Mouse (Mus musculus) B cell, adult 2 months (primary cell): ENCODE results near the gene Otub1.

ENCODE experiments used
- DNase-seq, 2 experiments: peaks; one replicate each; pipeline ENCODE4 v3.0.0; 2022

Otub1 gene

DNA sequence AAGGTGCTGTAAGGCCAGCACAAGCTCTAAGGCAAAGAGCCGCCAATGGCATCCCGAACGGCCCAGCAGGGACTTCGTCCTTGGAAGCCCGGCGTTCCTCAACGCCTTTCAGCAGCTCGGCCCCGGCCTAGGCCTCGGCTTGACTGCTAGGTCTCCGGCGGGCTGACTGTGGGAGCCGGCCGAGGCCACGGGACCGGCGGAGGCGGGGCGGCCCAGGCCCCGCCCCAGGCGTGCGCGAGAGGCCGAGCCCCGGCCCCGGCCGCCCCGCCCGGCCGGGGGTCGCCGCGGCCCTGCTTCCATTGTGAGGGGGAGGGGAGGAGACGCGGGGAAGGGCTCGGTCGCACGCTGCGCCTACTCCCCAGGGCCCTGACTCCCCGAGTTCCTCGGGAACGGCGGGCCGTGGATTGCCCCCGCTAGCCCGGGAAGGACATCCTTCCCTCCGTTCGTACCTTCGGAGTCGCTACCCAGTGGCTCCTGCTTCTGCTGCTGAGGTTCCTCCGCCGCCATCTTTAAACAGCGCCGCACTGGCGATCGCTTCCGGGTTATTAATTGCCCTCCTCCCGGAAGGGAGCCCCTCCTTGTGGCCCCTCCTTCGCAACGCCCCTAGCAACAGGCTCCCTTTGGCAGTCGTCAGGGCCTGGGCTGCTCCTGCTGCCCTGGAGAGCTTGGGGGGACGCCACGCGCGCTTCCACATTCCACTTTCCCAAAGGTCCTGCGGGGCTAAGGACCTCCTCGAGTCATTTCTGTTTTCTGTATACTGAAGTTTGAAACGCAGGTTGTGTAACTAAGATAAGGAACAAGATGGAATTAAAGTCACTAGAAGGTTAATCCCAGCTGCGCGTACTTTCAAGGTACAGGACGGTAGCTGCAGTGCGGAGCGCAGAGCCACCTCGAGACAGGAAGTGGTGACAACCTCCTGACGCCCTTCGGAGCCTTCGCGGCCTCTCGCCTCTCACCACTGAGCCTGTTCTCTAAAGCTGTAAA, at the start of gene Otub1:
TSS of gene Otub1 (minus strand) at position 564 of the 984 bp plus-strand sequence.
- DNase-seq: peak; percentile 95

DNA sequence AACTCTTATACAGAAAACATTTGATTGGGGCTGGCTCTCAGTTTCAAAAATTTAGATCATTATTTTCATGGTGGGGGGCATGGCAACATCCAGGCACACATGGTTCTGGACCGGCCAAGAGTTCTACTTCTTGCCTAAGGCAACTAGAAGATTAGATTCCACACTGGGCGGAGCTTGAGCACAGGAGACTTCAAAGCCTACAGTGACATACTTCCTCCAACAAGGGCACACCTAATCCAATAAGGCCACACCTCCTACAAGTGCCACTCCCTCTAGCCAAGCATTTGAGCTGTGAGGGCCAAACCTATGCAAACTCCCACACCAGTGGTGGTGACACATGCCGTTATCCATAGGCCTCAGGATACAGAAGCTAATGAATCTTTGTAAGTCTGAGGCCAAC, 39.9 kb upstream of the Otub1 start:
- no peak for DNase-seq

DNA sequence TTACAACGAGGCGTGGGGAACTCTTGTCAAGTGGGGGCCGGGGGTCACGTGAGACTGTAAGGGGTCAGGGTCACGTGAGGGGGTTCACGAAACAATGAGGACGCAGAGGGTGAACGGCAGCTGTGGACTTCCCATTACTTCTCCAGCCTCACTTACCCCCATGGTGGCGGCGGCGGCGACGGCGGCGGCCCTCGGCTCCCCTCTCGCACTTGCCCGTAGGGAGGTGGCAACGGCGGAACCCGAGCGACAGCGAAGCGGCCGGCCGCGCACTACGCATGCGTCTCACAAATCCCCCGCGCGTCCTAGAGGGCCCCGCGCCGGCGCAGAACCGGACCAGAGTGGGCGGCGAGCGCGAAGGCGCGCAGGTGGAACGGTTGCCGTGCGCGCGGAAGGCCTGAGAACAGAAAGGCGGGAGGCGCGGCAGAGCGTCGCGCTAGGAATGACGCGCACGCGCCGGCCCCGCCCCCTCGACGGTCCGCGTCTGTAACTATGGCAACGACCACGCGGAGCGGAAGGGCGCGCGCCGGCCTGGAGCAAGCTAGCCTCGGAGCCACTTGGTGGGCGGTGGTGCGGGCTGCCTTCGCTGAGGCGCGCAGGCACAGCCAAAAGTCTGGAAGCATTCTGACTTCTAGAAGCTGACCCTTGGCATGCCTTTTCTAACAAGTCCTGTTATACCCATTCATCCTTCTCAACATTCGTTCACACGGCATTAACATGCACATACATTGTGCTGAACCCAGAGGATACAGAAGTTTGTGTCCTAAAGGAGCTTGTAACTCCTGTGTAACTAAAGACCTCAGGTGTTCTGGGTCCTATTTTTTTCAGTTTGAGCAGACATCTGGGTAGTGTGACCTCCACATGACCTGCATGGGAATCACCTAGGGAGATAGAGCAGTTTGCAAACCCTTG, 34.9 kb upstream of the Otub1 start, which contains the start of gene Naa40:
TSS of gene Naa40 (minus strand) at position 402 of the 909 bp plus-strand sequence.
- DNase-seq: peak; percentile 95 to 96

DNA sequence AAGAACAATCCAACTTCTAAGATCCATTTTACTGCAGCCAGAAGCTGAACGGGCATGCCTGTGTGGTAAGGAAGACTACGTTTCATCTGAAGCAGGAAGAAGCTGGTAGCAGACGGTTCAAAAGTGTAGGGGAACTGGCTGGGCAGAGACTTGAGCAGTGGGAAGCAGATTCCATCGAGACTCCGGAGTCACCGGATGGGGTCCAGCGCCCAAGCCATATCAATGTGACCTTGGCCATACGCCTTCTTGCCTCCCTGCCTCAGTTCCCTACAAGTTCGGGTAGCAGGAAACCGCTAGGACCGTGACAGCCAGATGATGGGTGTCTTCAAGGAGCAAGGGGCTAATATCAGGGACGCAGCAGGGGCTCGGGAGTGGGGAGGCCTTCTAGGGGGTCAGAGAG, 34.2 kb upstream of the Otub1 start:
- DNase-seq: peak in 1 of 2 experiments; percentile 33

DNA sequence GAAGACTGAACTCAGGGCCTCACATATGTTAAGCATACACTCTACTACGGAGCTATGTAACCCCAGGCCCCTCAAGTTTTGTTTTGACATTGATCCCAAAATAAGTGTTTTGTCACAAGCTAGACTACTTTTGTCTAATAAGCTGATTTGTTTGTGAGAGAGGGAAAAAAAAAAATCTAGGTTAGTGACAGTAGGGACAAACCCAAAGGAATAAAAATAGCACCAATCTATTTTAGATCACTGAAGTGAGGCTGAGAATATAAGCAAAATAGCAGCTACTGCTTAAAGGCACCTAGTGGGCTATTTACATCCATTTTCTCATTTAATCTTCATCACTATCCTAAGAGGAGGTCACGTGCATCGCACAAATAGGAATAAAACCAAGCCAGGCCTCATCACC, 33.5 kb upstream of the Otub1 start:
- DNase-seq: no peak

DNA sequence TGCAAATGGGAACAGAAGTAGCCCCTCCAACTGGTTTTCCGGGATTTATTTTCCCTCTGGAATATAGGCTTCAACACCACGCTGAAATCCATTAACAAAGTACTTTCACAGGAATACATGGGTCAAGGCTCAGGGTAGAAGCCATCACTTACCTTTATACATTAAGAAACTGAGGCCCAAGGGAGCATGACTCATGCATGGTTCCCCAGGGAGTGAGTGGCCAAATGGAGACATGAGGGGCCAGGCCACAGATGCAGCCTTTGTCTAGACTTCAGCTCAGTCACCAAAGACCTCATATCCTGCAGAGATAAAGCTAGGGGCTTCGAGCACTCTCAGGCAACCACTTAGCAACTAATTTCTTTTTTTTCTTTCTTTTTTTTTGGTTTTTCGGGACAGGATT, 30.6 kb upstream of the Otub1 start:
- DNase-seq: no peak

DNA sequence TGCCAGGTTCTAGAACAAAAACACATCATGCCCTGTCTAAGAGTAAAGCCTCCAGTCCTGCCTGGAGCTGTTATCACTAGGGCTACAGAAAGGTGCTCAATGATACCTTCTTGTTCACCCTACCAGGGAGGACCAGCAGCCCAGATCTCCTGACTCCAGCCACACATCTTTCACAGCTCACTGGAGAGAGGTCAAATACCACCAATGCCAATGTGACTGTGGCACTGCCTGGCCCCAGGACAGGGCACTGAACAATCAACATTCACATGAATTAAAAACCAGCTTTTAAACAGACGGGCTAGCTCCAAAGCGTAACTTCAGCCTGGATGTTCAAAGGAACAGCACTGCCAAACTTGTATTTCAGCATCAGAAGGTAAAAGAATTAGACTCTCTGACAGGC, 29.9 kb upstream of the Otub1 start:
- no peak for DNase-seq

DNA sequence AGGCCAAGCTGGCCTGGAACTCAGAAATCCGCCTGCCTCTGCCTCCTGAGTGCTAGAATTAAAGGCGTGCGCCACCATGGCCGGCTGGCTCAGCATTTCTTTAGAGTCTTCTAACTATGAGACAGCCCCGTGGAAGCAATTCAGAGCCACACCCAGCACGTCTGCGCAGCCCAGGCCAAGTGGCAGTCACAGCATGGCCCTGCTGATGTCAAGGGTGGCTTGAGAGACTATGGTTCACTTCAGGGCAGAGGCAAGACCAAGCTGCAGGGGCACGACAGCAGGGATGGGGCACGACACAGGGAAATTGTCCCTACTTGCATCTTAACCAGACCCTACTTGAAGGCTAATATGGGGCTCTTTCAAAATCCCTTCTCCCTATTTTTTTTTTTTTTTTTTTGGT, 29.3 kb upstream of the Otub1 start:
- DNase-seq: no peak

DNA sequence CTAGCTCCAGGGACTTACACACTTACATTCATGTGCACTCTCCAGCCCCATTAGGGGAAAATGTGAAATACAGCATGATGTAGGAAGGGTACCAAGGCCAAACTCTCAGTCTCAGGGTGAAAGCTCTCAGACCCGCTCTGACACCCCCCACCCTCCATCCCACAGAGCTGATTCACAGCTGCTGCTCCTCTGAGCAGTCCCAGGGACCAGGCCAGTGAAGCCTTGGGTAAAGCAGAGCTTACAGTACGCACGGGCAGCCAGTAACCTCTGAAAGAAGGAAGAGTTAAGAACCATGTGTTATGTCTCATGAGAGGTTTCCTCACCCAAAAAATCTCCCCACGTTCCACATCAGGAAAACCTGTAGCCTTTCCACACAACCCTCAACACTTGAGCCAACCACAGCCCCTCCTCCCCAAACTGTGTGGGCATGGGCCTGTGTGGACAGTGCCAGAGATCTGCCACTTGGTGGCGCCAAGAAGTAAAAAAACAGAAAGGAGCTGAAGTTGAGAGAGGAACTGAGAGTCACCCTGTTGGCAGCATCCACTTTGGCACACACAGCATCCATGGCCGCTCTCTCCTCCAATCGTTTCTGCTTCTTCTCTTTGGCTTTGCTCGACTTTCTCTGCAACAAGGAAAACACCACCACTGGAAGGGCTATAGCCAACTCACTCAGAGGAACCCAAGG, 28.6 kb upstream of the Otub1 start:
- peak; percentile 87 to 88 for DNase-seq

DNA sequence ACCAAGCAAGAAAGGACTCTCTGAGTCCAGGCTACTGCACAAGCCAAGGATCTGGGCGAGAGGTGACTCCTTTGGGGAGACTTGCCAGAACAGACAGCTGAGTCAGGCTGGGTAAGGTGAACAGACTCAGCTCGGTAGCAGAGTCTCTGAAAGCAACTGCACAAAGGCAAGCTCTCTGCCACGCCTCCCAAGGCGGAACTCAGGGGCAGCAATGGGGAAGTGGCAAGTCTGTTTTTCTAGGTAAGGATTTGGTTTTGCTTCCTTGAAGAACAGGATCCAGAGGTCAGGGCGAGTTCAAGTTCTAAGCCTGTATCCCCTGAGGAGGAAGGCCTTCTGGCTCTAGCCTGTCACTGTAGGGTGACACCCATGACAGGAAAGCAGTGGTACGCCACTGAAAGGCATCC, 20.4 kb upstream of the Otub1 start:
- peak; percentile 59 to 63 for DNase-seq

DNA sequence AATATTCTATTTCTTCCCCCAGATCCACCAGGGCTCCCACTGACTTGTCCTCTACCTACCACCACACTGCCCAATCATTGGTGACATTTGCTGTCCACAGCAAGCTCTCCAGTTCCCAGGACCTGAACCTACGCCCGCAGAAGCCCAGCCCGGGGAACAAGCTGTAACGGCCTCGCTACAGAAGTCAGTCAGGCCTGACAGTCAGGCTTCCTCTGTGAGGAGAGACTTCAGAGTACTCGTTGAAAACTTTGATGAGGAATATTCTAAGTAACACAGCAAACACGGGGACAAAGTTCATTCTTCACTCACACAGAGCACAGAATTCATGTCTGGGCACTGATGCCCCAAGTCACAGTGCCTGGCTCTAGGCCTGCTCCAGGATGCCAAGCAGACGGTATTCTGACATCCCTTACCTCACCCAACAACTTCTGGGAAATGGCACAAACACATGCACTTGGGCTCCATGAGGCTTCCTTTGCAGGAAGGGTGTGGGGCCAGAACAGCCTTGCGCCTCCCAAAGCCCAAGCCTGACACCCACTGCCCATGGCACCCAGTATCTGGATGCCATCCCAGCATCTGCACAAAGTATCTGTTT, 19.1 kb upstream of the Otub1 start:
- DNase-seq: no peak

DNA sequence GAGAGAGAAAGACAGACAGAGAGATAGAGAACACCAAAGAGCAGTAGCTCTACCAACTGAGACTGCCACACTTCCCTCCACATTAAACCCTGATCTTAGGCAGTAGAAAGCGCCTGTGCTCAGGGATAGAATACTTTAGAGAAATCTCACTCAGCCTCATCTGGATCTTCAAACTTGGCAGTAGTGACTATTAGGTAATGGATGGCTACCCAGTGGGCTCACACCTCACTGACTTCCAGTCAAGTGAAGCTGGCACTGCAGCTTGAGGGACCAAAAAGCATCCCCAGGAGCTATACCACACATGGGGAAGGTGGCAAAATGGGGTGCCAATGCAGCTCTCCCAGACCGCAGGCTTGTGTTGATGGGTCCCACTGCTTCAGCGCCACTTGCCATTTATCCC, 18.1 kb upstream of the Otub1 start:
- no peak for DNase-seq

DNA sequence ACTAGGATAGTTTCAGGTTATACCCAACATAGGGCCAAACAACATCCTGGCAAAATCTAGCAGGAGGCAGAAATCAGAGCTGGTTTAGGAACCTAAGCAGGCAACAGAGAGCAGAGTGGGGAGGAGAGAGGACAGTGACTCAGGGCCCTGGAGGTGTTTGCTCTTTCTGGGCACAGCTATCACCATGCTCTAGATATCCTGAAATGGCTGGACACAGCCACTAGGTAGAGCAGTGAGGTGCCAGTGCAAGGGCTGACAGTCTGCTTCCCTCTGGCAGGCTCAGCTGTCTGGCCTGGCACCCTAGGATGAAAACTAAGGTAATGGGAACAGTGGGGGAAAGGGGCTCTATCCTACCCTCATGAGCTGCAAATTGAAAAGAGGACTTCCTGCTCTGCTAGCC, 17.4 kb upstream of the Otub1 start:
- DNase-seq: no peak

DNA sequence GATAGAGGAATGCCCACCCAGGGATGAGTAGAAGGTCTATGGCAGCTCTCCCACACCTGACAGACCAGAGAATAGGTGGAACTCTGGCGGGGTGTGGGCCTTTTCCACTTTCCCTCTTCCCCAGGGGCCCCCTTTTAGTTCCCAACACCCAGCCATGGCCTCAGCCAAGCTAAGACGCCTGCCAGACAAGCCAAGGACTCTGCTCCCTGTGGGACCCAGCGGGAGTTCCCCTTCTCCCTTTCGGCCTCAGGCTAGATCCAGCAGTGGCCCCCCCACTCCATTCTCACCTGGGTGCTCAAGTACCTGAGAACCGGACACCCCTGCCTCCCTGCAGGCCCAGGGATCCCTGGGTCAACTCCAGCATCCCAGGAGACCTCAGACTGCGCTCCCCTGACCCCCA, 16.1 kb upstream of the Otub1 start:
- DNase-seq: no peak

DNA sequence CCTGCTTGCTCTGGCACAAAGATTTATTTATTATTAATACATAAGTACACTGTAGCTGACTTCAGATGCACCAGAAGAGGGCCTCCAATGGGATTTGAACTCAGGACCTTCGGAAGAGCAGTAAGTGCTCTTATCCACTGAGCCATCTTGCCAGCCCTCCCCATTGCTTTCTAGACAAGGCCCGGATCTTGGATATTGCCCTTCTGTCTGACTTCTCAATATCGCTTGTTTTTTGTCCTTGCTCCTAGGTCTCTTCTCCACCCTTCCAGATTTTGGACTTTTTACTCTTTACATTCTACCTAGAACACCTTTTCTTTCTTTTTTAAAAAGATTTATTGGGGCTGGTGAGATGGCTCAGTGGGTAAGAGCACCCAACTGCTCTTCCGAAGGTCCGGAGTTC, 12.6 kb upstream of the Otub1 start:
- DNase-seq: no peak

DNA sequence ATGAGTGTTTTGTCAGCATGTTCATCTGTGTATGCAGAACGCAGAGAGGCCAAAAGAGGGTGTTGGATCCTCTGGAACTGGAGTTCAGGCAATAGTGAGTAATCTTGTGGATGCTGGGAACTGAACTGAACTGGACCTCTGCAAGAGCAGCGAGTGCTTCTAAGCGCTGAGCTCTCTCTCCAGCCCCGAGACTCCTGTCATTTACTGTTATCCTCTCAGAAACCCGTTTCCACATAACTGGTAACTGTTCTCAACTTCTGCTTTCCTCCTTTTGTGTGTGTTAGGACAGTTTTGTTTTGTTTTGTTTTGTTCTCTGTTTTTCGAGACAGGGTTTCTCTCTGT, 11.8 kb upstream of the Otub1 start:
- no peak for DNase-seq

DNA sequence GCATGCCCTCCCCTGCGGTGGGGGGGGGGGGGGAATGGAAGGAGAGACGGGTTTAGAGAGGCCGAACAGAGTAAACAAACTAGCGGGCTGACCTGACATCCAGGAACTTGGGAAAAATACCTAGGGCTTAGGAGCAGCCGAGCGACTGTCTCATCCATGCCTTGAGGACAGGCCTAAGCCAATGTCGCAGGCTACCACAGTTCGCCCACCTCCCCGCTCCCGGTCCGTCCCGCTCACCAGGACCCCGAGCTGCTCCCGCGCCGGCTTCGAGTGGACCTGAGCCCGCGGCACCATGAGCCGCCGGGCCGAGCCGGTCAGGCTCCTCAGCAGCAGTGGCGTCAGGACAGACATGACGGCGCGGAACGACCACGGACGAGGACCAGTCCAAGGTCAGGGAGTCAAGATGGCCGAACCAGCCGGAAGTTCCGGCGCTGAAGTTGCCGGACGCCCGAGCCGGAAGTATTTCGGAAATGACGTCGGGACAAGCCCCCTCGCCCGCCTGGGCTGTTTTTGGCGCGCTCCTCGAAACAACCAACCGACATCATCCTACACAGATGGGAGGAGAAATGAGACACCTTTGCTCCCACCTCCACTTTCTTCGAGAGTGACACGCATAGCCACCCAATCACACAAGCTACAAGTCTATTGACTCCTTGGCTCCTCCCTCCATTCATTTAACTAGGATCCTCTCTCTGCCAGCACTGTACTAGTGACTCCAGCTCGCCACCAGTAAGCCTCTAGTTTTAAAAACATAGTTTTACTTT, 11.2 kb upstream of the Otub1 start, which contains the start of gene Cox8a:
TSS of gene Cox8a (minus strand) at position 455 of the 764 bp plus-strand sequence.
- peak; percentile 94 for DNase-seq

DNA sequence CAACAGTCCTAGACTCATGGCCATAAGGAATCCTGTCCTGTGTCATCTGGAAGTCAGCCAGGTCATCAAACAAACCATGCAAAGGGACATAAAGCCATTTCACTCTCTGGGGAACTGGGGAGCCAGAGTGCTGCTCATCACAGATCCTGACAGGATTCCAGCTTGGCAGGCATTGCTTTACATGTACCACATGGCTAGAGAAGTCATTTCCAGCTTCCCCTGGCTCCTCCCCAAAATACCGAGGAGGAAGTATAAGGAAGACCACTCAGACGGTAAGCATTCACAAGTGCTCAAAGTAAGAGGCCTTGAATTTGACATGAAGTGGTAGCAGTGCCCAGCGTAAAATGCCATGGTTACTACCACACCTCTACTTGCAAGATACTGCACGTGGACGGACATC, 8.4 kb upstream of the Otub1 start:
- DNase-seq: no peak

DNA sequence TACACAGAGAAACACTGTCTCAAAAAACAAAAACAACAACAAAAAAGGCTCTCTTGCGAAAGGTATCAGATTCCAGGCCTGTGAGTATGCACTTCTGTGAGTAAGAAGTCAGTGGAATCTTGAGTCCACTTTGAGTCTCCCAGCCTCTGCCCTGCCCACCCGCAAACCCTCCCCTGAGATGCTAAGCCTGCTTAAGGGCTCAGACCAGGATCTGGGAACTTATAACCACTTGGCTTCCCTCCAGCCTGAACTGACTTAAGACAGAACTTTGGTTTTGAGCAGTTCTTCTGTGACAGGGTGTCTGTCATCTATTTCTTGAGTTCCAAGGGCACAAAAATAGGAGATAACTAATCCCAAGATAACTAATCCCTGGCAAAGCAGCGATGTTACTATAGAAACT, 6.9 kb upstream of the Otub1 start:
- no peak for DNase-seq

DNA sequence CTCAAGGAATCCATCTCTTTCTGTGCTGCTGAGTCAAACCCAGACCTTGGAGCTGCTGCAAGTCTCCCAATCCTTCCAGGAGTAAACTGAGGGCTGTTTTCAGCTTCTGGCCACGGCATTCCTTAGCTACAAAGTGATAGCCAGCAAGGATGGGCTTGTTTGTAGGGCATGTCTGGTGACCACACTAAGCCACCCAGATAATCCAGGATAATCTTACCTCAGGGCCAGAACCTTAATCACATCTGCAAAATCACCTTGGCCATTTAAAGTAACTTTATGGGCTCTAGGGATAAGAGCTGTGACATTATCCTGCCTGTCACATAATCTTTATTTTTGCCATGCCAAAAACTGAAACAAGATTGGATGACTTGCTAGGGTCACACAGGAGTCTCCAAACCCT, 6.1 kb upstream of the Otub1 start:
- DNase-seq: no peak

DNA sequence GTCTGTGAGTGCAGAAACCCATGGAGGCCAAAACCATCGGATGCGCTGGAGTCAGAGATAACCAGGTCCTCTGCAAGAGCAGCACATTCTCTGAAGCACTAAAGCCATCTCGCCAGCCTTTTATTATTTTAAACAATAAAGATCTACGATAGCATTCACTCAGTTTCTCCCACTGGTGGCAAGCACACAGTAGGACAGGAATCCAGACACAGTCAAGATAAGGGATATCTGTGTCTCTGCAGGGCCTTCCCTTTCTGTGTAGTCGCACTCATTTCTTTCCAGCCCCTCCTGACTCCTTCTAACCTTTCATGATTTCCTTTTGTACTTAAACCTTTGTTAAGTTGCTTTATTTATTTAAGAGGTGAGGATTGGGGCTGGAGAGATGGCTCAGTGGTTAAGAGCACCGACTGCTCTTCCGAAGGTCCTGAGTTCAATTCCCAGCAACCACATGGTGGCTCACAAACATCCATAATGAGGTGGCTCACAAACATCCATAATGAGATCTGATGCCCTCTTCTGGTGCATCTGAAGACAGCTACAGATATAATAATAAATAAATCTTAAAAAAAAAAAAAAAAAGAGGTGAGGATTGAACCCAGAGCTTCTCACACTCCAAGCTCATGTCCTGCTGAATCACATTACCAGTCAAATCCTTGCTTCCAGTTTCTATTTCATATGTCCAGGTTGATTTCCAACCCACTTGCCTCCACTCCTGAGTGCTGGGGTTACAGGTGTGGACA, 4.0 kb upstream of the Otub1 start:
- no peak for DNase-seq
